Mouse (Mus musculus) erythroblast, embryonic 14.5 days (primary cell): ENCODE measurements around the gene Ptrhd1. TPM values are rescaled to one million over a fixed set of nuclear protein-coding genes. Genes with fewer than 3 reads are reported as not detected.

Experiments used
- H3K27me3 ChIP-seq: 2 replicates; pipeline ENCODE4 v1.6.1; 2012; ENCODE audit warnings: inconsistent platforms; ENCODE audit not compliant: control insufficient read depth
- H3K36me3 ChIP-seq: 2 replicates; pipeline ENCODE4 v1.6.1; 2012; ENCODE audit warnings: mild to moderate bottlenecking, inconsistent platforms; ENCODE audit not compliant: control insufficient read depth
- H3K4me1 ChIP-seq: 2 replicates; pipeline ENCODE4 v1.6.1; 2012; ENCODE audit warnings: inconsistent platforms; ENCODE audit not compliant: control insufficient read depth
- H3K4me3 ChIP-seq: replicated peaks from 2 replicates; pipeline ENCODE3; 2012; ENCODE audit warnings: moderate library complexity, mild to moderate bottlenecking, inconsistent platforms
- H3K9me3 ChIP-seq: 2 replicates; pipeline ENCODE4 v1.6.1; 2012; ENCODE audit warnings: low read length, inconsistent platforms, mixed read lengths; ENCODE audit not compliant: control insufficient read depth
- GATA1 ChIP-seq: IDR thresholded peaks from 2 replicates; pipeline ENCODE4 v1.6.1; 2012; ENCODE audit warnings: low read length, inconsistent platforms, mixed read lengths
- TAL1 ChIP-seq: IDR thresholded peaks from 3 replicates; pipeline ENCODE4 v1.6.1; 2012; ENCODE audit warnings: low read length, inconsistent platforms, mixed read lengths
- polyA plus RNA-seq: library from polyadenylated mRNA; stranded (reverse); fragments of >175 nt; gene quantifications from 2 replicates; pipeline ENCODE4 v1.2.3, GENCODE M21; 2012

Ptrhd1 gene
- polyA plus RNA-seq: 0.12 and 0.13 TPM in 2 replicates

GRCm38 (mm10) chr12:4233572-4234508 is at the start of gene Ptrhd1, which contains the start of gene Cenpo:
Gene Ptrhd1 (plus strand): TSS chr12:4234027.
Gene Cenpo (minus strand): TSS chr12:4234294.
- peaks cover 34% of the 10 kb centered on the region for H3K4me1 ChIP-seq
- H3K4me3 ChIP-seq: peak within 1 kb of the TSS; percentile 93
- no peaks in the 10 kb centered on the region for H3K9me3 ChIP-seq
- peaks cover 34% of the 10 kb centered on the region for H3K36me3 ChIP-seq
- no peaks in the 10 kb centered on the region for H3K27me3 ChIP-seq
- TF ChIP-seq GATA1 (peak; percentile 27; the same call in 1 of the 2 replicates), TAL1 (no peak)

- no peaks in the 10 kb centered on the region for H3K36me3 ChIP-seq
- H3K4me3 ChIP-seq: no peak overlapping the region
- H3K9me3 ChIP-seq: no peaks in the 10 kb centered on the region
- no peak for TF ChIP-seq TAL1
- no peaks in the 10 kb centered on the region for H3K27me3 ChIP-seq
- no peaks in the 10 kb centered on the region; the same call in 1 of the 2 replicates for H3K4me1 ChIP-seq
Measured at GRCm38 (mm10) chr12:4184648-4185047, 49.2 kb upstream of the Ptrhd1 start.

DNA sequence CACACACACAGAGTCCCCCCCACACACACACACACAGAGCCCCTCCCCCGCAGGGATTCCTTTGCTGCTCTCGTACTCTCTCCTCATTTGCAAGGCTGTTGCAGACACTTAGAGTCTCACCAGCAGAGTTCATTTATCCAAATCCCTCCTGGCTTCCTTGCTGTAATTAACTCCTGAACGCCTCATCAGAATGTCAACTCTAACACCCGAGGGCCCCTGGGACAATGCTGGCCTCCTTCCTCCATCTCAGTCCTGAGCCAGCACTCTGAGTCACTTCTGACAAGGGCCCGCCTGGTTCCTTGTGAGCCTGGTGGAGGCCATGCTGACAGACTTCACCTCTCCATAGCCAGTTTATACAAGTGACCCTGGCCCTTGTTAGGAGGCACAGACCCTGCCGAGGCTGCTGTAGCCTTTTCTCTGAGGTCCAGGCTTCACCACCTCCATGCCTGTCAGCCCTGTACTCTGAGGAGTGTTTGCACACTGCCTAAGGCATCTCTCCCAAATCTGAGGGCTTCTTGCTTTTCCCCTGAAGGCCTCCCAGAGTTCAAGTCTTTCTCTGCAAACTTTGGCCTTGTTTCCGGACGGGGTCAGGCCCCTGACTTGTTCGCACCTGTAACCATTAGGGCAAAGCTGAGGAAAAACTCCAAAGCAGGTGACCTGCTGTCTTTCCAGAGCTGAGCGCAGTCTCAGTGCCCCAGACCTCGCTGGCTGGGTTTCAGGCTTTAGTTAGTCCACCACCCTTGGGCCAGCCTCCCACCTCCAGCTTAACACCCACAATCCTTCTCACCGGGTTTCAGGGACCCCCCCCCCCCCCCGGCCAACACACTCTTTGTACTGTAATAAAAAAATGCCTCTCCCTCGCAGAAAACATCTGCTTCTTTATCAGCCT is 45.4 kb upstream of the Ptrhd1 start:
- Histone ChIP-seq H3K9me3 (no peaks in the 10 kb centered on the region), H3K4me1 (no peaks in the 10 kb centered on the region; the same call in 1 of the 2 replicates), H3K36me3 (no peaks in the 10 kb centered on the region), H3K27me3 (no peaks in the 10 kb centered on the region), H3K4me3 (no peak overlapping the region)
- TF ChIP-seq GATA1: no peak
- TF ChIP-seq TAL1: no peak

DNA sequence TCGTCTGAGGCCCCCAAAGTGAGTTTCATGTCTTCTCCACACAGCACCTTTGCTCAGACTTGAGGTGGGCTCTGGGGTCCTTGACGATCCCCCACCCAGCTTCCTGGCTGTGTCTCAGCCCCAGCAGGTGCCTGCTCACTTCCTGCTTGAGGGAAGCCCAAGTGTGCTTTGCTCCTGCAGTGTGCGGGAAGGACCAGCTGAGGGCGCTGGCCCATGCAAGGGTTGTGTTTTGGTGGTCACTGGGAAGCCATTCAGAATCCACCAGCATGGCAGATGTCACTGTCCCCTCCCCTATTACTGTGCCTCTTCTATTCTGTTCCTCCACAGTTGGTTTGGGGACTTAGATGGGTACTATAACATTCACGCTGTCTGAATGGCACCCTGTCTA is 44.8 kb upstream of the Ptrhd1 start:
- H3K36me3 ChIP-seq: no peaks in the 10 kb centered on the region
- H3K27me3 ChIP-seq: no peaks in the 10 kb centered on the region
- H3K9me3 ChIP-seq: no peaks in the 10 kb centered on the region
- no peaks in the 10 kb centered on the region; the same call in 1 of the 2 replicates for H3K4me1 ChIP-seq
- TF ChIP-seq GATA1 (no peak), TAL1 (no peak)
- no peak overlapping the region for H3K4me3 ChIP-seq

DNA sequence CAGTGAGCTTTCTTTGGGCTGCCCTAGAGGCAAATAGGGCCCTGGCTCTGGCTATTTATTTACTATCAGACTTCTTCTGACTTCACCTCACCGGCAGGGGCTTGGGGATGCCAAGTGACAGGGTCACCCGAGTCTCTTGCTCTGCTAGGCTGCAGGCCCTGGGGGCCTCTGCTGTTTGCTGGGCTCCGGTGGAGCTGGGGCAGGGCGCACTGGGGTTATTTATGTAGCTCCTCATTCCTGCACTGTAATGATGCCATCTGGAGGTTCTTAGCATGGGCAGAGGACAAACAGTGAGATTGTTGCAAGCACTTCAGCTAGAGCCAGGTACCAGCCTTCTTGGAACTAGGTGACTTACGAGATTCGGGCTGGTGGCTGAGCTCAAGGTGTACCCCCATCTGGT is 41.3 kb upstream of the Ptrhd1 start:
- no peaks in the 10 kb centered on the region for H3K9me3 ChIP-seq
- no peak overlapping the region for H3K4me3 ChIP-seq
- H3K27me3 ChIP-seq: no peaks in the 10 kb centered on the region
- no peaks in the 10 kb centered on the region for H3K36me3 ChIP-seq
- H3K4me1 ChIP-seq: no peaks in the 10 kb centered on the region; the same call in 1 of the 2 replicates
- TF ChIP-seq GATA1 (no peak), TAL1 (no peak)

- Histone ChIP-seq H3K36me3 (no peaks in the 10 kb centered on the region), H3K4me1 (no peaks in the 10 kb centered on the region; the same call in 1 of the 2 replicates), H3K4me3 (no peak overlapping the region), H3K27me3 (no peaks in the 10 kb centered on the region), H3K9me3 (no peaks in the 10 kb centered on the region)
- TF ChIP-seq GATA1 (no peak), TAL1 (no peak)
Measured at GRCm38 (mm10) chr12:4193025-4193740, 40.6 kb upstream of the Ptrhd1 start.

GRCm38 (mm10) chr12:4194643-4195042 is 39.2 kb upstream of the Ptrhd1 start:
- Histone ChIP-seq H3K9me3 (no peaks in the 10 kb centered on the region), H3K4me3 (no peak overlapping the region), H3K36me3 (no peaks in the 10 kb centered on the region), H3K4me1 (no peaks in the 10 kb centered on the region; the same call in 1 of the 2 replicates), H3K27me3 (no peaks in the 10 kb centered on the region)
- TF ChIP-seq TAL1 (no peak), GATA1 (no peak)

DNA sequence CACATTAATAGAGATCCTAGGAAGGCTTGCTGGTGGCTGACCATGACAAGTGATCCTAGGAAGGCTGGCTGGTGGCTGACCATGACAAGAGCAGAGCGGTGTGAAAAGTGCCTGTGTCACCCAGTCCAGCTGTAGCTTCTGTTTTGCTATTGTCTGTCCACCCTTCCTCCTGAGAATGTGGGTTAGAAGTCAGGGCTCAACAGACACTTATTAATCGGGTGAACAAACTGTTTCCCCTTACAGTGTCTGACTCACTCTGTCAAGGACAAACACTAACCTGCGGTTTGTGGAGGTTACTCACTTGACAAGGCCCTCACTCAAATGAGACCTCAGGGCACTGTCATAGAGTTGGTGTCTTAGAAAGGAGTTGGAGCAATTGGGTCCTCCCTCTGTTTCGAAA is 35.1 kb upstream of the Ptrhd1 start:
- Histone ChIP-seq H3K4me3 (no peak overlapping the region), H3K27me3 (no peaks in the 10 kb centered on the region), H3K36me3 (no peaks in the 10 kb centered on the region), H3K9me3 (no peaks in the 10 kb centered on the region), H3K4me1 (no peaks in the 10 kb centered on the region)
- TF ChIP-seq GATA1 (no peak), TAL1 (no peak)
